Mouse (Mus musculus): Measurements from ENCODE around the gene Qpctl.

DNA sequence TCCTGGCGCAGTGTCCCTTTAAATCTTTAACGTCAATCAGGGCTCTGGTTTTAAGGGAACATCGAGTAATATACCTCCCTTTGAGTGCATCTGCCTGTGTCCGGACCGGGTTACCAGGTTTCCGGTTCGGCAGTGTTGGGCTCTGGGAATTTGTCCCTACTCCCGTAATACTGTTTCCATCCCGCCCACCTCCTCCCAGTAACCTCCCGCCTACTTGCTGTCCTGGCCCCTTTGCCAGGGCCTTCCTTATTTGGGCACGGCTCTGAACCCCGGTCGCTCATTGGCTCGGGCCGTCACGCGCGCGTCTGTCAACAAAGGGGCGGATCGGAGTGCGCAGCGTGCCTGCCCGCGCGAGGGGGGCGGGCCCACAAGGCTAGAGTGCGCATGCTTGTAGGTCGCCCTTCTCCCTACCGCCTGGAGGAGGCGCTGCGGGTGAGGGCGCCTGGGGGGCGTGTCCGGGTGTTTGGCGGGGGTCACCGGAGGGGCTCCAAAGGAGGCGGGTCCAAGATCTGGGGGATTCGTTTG, 17.7 kb downstream of the Qpctl start:
- TF ChIP-seq CTCF (IDR thresholded peaks at IDR 0.05; ENCODE audit: borderline replicate concordance, insufficient read depth, low read depth, low read length) (peak; percentile 62; the same call in 1 of the 2 replicates), POLR2A (IDR thresholded peaks at IDR 0.05; ENCODE audit: borderline replicate concordance, insufficient read depth, low read length) (peak; percentile 4; the same call in 1 of the 2 replicates)

Measured in cerebellum, adult 2 months (tissue).